Mouse (Mus musculus) hindbrain, embryonic 16.5 days (tissue): ENCODE measurements around the gene Stx1a. TPM values are rescaled to one million over a fixed set of nuclear protein-coding genes. Genes with fewer than 3 reads are reported as not detected.

Experiments
- ATAC-seq: fragments of 200-750 bp; cut with Nextera tagmentation; 2 replicates; pipeline ENCODE4 v1.8.0; 2017; ENCODE audit warnings: moderate TSS enrichment, moderate library complexity
- H3K27ac ChIP-seq: fragments of 300-500 bp; sonication (generic); 2 replicates; pipeline ENCODE4 v1.5.1; 2014; ENCODE audit warnings: low read depth, mild to moderate bottlenecking, control low read depth, low read length, moderate library complexity
- H3K27me3 ChIP-seq: fragments of 300-500 bp; sonication (generic); replicated peaks from 2 replicates; pipeline ENCODE4 v1.6.1; 2014; ENCODE audit warnings: low read length; ENCODE audit not compliant: control insufficient read depth, insufficient read depth
- H3K36me3 ChIP-seq: fragments of 300-500 bp; sonication (generic); 2 replicates; pipeline ENCODE4 v1.6.1; 2014; ENCODE audit warnings: mild to moderate bottlenecking, low read length, moderate library complexity, mixed read lengths; ENCODE audit not compliant: control insufficient read depth, insufficient read depth
- H3K4me1 ChIP-seq: fragments of 300-500 bp; sonication (generic); 2 replicates; pipeline ENCODE4 v1.6.1; 2014; ENCODE audit warnings: low read depth, low read length; ENCODE audit not compliant: control insufficient read depth, insufficient read depth
- H3K4me2 ChIP-seq: fragments of 300-500 bp; sonication (generic); 2 replicates; pipeline ENCODE4 v1.6.1; 2014; ENCODE audit warnings: mild to moderate bottlenecking, low read length, control low read depth, moderate library complexity
- H3K4me3 ChIP-seq: fragments of 300-500 bp; sonication (generic); 2 replicates; pipeline ENCODE4 v1.5.1; 2014; ENCODE audit warnings: mild to moderate bottlenecking, low read length, control low read depth, moderate library complexity
- H3K9ac ChIP-seq: fragments of 300-500 bp; sonication (generic); 2 replicates; pipeline ENCODE4 v1.6.1; 2014; ENCODE audit warnings: low read depth, mild to moderate bottlenecking, control low read depth, low read length, moderate library complexity
- H3K9me3 ChIP-seq: fragments of 300-500 bp; sonication (generic); 2 replicates; pipeline ENCODE4 v1.6.1; 2014; ENCODE audit warnings: mild to moderate bottlenecking, low read length, moderate library complexity; ENCODE audit not compliant: control insufficient read depth
- WGBS: fragments of 180-500 bp; shearing (Covaris S2); extraction: QIAGEN DNeasy Blood & Tissue Kit; methylation state at CpG from one replicate; pipeline ENCODE4 v1.1.7; 2014; 5-methylcytosine and 5-hydroxymethylcytosine counted together
- polyA plus RNA-seq: library from polyadenylated mRNA; unstranded; fragments of >200 nt; fragmentation: Nextera tagmentation; extraction: Ambion mirVana; gene quantifications from 2 replicates; pipeline ENCODE4 v1.2.1, GENCODE M21; 2015

Stx1a gene
- polyA plus RNA-seq, 1 experiment from 2014 or later = 162 TPM

DNA sequence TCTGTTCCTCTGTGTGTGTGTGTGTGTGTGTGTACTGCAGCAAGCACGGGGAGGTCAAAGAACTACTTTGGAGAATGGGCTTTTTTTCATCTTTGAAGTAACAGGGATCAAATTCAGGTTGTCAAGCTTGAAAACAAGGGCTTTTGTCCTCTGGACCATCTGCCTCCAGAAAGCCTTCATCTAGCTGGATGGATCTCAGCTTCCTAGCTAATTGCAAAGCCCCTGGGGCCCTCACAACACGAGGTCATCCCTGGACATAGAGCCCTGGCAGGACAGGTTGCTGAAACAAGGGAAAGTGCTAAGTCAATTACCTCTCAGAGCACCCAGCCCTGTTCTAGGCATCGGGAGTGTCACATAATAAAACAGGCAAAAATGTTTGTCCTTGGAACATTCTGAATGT lies 39.5 kb upstream of the Stx1a start:
- Histone ChIP-seq H3K27me3 (peaks cover 37% of the 10 kb centered on the region), H3K36me3 (no peaks in the 10 kb centered on the region), H3K27ac (no peak overlapping the region), H3K9ac (no peak overlapping the region), H3K4me2 (no peak overlapping the region), H3K4me3 (no peak overlapping the region), H3K9me3 (no peaks in the 10 kb centered on the region), H3K4me1 (peaks cover 11% of the 10 kb centered on the region)
- ATAC-seq = no peak
- 9% methylated on average over 3 of the region's 3 CpGs for WGBS

DNA sequence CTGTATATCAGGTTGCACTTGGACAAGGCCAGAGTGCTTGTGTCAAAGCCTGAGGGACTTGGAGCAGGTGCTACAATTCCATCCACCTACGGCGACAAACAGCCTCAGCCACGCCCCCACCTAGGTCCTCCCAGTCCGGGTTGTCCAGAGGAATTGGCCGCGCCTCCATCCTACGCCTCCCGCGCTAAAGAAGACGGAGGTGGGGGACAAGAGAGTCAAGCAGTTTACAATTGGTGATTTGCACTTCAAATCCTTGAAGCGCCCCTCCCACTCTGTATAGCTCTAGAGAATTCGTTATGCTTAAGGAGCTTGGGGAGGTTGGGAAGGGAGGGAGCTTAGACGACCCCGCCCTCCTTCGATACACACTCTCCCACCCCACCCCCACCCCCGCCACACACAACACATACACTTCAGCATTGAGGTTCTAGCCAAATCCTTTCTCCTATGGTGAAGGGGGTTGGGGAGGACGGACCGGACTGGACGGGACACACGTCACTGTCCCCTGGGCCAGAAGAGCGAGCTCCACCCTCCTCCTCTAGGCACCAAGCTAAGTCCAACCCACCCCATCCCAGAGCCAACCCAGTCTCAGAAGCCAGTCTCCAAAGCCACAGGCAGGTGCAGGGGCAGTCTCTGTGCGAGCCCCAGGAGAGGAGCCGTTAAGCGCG lies 37.5 kb upstream of the Stx1a start, which contains the start of gene Cldn3:
Gene Cldn3, plus strand, starts transcription at position 582 of the 665 bp plus-strand sequence.
- H3K9ac ChIP-seq = peak within 1 kb of the TSS; percentile 47
- ATAC-seq = peak; percentile 52
- H3K9me3 ChIP-seq = no peaks in the 10 kb centered on the region
- H3K4me1 ChIP-seq = peaks cover 11% of the 10 kb centered on the region
- 2% methylated on average over 24 of the region's 25 CpGs for WGBS
- H3K4me3 ChIP-seq = peak within 1 kb of the TSS; percentile 34
- H3K36me3 ChIP-seq = no peaks in the 10 kb centered on the region
- H3K27me3 ChIP-seq = peaks cover 40% of the 10 kb centered on the region
- no peak within 1 kb of the TSS for H3K27ac ChIP-seq
- peak within 1 kb of the TSS; percentile 42 for H3K4me2 ChIP-seq

DNA sequence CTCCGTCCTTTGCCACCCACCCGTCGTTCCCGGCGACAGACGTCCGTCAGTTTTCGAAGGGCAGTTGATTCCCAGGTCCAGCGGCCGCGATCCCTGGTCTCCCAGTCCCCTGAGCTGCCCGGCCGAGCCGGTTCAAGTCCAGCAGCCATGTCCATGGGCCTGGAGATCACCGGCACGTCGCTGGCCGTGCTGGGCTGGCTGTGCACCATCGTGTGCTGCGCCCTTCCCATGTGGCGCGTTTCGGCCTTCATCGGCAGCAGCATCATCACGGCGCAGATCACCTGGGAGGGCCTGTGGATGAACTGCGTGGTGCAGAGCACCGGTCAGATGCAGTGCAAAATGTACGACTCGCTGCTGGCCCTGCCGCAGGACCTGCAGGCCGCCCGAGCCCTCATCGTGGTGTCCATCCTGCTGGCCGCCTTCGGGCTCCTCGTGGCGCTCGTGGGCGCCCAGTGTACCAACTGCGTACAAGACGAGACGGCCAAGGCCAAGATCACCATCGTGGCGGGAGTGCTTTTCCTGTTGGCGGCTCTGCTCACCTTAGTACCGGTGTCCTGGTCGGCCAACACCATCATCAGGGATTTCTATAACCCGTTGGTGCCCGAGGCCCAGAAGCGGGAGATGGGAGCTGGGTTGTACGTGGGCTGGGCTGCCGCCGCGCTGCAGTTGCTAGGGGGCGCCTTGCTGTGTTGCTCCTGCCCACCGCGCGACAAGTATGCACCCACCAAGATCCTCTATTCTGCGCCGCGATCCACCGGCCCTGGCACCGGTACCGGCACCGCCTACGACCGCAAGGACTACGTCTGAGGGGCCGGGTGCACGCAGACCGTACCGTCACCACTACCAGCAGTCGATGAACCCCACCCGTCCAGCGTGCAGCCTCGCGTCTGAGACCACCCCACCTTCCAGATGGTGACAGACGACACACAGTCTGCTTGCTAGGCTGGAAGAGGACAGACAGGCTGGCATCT lies 36.7 kb upstream of the Stx1a start:
- peak overlapping the region; percentile 47 for H3K9ac ChIP-seq
- ATAC-seq = peak; percentile 37; the same call in 1 of the 2 replicates
- 3% methylated on average over 79 of the region's 79 CpGs for WGBS
- peaks cover 40% of the 10 kb centered on the region for H3K27me3 ChIP-seq
- H3K9me3 ChIP-seq = no peaks in the 10 kb centered on the region
- H3K27ac ChIP-seq = no peak overlapping the region
- H3K36me3 ChIP-seq = no peaks in the 10 kb centered on the region
- H3K4me2 ChIP-seq = peak overlapping the region; percentile 42
- peak overlapping the region; percentile 34 for H3K4me3 ChIP-seq
- peaks cover 11% of the 10 kb centered on the region for H3K4me1 ChIP-seq

DNA sequence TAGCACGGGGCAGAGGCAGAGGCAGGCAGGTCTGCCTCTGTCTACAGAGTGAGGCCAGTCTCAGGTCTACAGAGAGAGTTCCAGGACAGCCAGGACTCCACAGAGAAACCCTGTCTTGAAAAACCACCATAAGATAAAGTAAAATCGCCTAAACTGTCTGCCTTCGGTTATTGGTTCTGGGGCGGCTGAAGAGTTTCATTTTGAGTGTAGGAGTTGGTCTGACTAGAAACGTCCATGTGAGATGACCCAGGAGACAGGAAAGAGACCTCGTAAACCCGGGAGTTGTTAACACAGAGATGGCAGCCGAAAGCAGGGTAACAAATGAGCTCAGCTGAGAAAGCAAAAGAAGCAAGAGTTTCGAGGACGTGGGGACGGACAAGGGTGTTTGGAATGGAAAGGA lies 34.1 kb upstream of the Stx1a start:
- Histone ChIP-seq H3K36me3 (no peaks in the 10 kb centered on the region), H3K9me3 (no peaks in the 10 kb centered on the region), H3K4me1 (peaks cover 11% of the 10 kb centered on the region), H3K27me3 (peaks cover 40% of the 10 kb centered on the region), H3K4me3 (no peak overlapping the region), H3K27ac (no peak overlapping the region), H3K4me2 (no peak overlapping the region), H3K9ac (no peak overlapping the region)
- no peak for ATAC-seq
- WGBS = 74% methylated on average over 11 of the region's 11 CpGs

DNA sequence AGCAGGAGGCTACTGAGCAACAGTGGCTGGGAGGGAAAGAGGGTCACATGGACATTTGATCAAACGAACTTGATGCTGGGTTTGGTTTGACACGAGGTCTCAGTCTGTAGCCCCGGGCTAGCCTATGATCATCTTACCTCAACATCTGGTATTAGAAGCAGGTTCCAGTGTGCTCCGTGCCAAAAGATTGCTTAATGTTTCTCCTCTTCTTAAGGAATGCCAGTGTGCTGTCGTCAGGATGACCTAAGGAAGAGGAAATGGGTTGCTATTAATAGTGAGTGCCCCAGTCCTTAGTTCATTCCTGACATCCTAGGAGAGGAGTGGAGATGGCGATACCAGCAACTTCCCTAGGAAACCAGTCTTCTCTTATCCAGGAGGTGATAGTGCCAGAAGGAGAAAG lies 33.5 kb upstream of the Stx1a start:
- no peak overlapping the region for H3K9ac ChIP-seq
- H3K4me1 ChIP-seq = peaks cover 11% of the 10 kb centered on the region
- WGBS = 77% methylated on average over 6 of the region's 6 CpGs
- no peak for ATAC-seq
- H3K4me3 ChIP-seq = no peak overlapping the region
- H3K9me3 ChIP-seq = no peaks in the 10 kb centered on the region
- peaks cover 39% of the 10 kb centered on the region for H3K27me3 ChIP-seq
- no peaks in the 10 kb centered on the region for H3K36me3 ChIP-seq
- no peak overlapping the region for H3K27ac ChIP-seq
- H3K4me2 ChIP-seq = no peak overlapping the region

DNA sequence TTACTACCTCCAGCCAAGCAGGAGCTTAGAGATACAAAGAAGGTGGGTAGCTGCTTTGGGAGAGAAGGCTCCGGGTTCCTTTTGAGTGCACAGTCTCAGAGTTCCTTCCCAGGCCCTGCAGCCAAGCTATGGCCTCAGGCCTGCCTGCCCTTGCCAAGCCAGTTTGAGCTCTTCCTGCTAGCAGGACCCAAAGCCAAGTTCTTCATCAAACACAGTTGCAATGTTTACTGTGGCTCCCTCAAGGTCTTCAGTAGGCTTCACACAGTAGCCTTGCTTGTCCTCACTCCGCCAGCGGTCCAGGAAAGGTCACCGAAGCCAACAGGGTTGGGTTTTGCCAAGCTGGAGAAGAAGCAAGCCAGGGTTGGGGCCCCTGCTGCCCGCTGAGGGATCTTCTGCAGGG lies 30.7 kb upstream of the Stx1a start:
- WGBS = 89% methylated on average over 5 of the region's 5 CpGs
- Histone ChIP-seq H3K36me3 (no peaks in the 10 kb centered on the region), H3K27ac (no peak overlapping the region), H3K27me3 (peaks cover 13% of the 10 kb centered on the region), H3K9me3 (no peaks in the 10 kb centered on the region), H3K4me2 (no peak overlapping the region), H3K9ac (no peak overlapping the region), H3K4me1 (no peaks in the 10 kb centered on the region), H3K4me3 (no peak overlapping the region)
- no peak for ATAC-seq

DNA sequence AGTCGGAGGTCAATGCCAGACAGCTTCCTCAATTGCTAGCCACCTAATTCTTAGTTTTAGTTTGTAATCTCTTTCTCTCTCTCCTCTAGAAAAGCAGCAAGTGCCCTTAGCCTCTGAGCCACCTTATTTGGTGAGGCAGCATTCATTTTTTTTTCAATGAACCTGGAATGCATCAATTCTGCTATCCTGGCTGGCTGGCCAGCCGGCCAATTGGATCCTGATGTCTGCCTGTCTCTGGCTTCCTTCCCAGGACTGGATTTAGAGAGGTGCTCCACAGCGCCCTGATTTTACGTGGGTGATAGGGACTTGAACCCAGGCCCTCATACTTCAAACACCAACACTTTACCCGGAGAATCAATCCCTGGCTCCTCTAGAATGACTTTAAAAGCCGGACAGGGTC lies 24.9 kb upstream of the Stx1a start:
- no peak overlapping the region for H3K4me3 ChIP-seq
- H3K9me3 ChIP-seq = no peaks in the 10 kb centered on the region
- H3K27me3 ChIP-seq = no peaks in the 10 kb centered on the region
- H3K4me2 ChIP-seq = no peak overlapping the region
- WGBS = 79% methylated on average over 6 of the region's 6 CpGs
- no peak for ATAC-seq
- H3K9ac ChIP-seq = no peak overlapping the region
- peaks cover 11% of the 10 kb centered on the region; the same call in 1 of the 2 replicates for H3K4me1 ChIP-seq
- no peaks in the 10 kb centered on the region for H3K36me3 ChIP-seq
- H3K27ac ChIP-seq = no peak overlapping the region

DNA sequence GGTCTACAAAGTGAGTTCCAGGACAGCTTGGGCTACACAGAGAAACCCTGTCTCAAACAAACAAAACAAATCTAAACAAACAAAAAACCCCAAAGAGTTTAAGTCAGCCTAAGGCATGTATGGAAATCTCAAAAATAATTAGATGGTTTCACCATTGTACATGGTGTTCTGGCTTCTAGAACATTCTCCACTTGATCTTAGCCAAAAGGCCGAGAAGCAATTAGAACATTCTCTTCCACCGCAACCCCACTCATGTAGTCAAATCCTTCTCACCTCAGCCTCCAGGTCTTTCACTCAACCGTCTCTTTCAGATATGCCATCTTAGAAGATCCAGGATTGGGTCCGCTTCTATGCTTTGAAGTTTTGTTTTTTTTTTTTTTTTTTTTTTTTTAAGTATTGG lies 23.5 kb upstream of the Stx1a start:
- ATAC-seq = no peak
- no peak overlapping the region for H3K4me3 ChIP-seq
- H3K9ac ChIP-seq = no peak overlapping the region
- no peaks in the 10 kb centered on the region for H3K27me3 ChIP-seq
- H3K36me3 ChIP-seq = no peaks in the 10 kb centered on the region
- WGBS = 97% methylated on average over 4 of the region's 4 CpGs
- no peak overlapping the region for H3K4me2 ChIP-seq
- H3K9me3 ChIP-seq = no peaks in the 10 kb centered on the region
- H3K4me1 ChIP-seq = peaks cover 11% of the 10 kb centered on the region; the same call in 1 of the 2 replicates
- no peak overlapping the region for H3K27ac ChIP-seq

DNA sequence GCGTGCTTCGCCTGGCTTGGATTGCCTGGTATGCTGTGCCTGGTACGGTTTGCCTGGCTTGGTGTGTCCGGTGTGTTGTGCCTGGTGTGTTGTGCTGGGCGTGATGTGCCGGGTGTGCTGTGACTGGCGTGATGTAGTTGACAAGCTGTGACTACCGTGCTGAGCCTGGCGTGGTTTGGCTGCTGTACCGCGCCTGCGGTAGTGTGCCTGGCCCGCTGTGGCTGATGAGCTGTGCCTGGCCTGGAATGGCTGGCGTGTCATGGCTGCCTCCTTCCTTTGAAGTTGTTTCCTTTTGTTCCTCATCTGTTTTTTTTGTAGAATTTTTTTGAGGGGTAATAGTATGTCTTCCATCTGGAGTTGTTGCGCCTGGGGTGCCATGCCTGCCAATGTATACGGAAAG lies 22.5 kb upstream of the Stx1a start:
- Histone ChIP-seq H3K36me3 (no peaks in the 10 kb centered on the region), H3K9ac (no peak overlapping the region; the same call in 1 of the 2 replicates), H3K27ac (no peak overlapping the region; the same call in 1 of the 2 replicates), H3K4me2 (no peak overlapping the region), H3K27me3 (no peaks in the 10 kb centered on the region), H3K4me3 (no peak overlapping the region), H3K9me3 (no peaks in the 10 kb centered on the region), H3K4me1 (peaks cover 11% of the 10 kb centered on the region; the same call in 1 of the 2 replicates)
- 0 out of 2 replicates have a peak, but pooled peaks have one; percentile 24 for ATAC-seq
- WGBS = 43% methylated on average over 16 of the region's 16 CpGs
